Mouse (Mus musculus) large intestine, adult 2 months (tissue): Measurements from ENCODE around the gene Gon4l. TPM values are rescaled to one million over a fixed set of nuclear protein-coding genes. Genes with fewer than 3 reads are reported as not detected.
"Not testable (repeated sequence)": the region's sequence is repeated elsewhere in the genome, so short reads cannot be mapped to it uniquely, and the experiment has no call there.

Source experiments
- DNase-seq: peaks from one replicate; pipeline ENCODE4 v3.0.0-alpha.2; 2012; ENCODE audit warnings: low read depth, low spot score
- WGBS: fragments of 180-500 bp; shearing (Covaris S2); methylation state at CpG from one replicate; pipeline ENCODE4 v1.1.7; 2018; 5-methylcytosine and 5-hydroxymethylcytosine counted together
- polyA plus RNA-seq: library from polyadenylated mRNA; depleted of rRNA; stranded (reverse); fragments of >200 nt; gene quantifications from 2 replicates; pipeline ENCODE4 v1.2.3, GENCODE M21; 2012; rRNA removed

Gon4l gene
- 9.4 and 12.2 TPM in 2 replicates for polyA plus RNA-seq

DNA sequence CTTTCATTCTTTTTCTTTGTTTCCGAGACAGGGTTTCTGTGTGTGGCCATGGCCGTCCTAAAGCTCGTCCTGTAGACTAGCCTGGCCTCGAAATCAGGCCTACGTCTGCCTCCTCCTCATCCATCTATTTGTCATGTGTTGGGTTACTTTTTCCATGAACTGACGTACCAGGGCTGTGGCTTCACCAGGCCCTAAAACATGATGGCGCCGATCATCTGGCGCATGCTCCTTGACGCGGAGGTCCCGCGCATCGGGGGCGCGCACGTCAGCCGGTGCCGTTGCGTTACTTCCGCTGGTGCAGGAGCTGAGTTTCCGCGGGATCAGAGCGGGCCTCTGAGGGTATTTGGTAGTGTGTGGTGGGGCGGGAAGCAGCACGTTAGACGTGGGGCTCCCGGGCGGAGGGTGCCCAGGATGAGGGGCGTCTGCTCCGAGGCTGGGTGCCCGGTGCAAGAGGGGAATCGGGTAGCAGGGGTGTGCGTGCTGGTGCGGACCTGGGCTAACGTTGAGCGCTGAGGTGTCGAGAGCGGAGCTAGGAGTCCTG is at the start of gene Gon4l:
Gene Gon4l, plus strand, starts transcription at position 281 of the 541 bp plus-strand sequence.
- WGBS = 4% methylated on average over 32 of the region's 39 CpGs
- peak; percentile 6 for DNase-seq

DNA sequence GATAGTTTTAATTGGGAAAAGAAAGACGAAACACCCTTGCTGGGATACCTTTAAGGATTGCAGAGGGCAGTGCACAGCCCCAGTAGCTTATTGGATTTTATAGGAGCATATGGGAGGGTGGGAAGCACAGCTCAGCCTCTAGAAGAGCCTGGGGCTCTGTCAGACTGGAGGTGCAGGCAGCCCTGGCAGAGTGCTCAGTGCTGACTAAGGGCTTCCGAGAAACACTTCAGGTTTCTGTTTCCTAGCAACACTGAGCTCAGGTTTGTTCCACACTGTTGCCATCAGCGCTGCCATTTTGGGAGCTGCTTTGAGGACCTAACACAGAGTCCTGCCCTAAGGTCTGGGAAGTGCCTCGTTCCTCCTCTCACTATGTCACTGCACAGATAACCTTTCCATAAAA is 48.7 kb upstream of the Gon4l start:
- not testable (repeated sequence) for DNase-seq

GRCm38 (mm10) chr3:88786805-88787204 is 48.2 kb upstream of the Gon4l start:
- DNase-seq = not testable (repeated sequence)
- no CpG with 5 or more reads among the region's 8 CpGs for WGBS

More for the DNA sequence above, 48.7 kb upstream of the Gon4l start:
- 94% methylated on average over 1 of the region's 4 CpGs for WGBS

DNA sequence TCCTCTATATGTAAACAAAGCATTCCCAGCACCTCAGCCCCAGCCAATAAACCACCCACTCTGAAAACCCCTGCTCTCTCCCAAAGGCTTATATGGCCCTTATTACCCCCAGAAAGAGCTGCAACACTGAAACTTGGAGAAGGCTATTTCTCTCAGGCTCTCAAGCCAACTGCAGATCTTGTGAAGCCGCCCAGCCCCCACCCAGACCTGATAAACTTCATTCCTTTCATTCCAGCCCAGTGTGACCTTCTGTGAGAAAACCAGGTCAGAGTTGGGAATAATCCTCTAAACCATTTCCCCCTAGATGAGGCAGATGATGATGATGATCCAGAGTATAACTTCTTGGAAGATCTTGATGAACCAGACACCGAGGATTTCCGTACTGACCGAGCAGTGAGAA is 47.0 kb upstream of the Gon4l start:
- not testable (repeated sequence) for DNase-seq
- 82% methylated on average over 3 of the region's 4 CpGs for WGBS

- WGBS = 86% methylated on average over 6 of the region's 6 CpGs
- DNase-seq = not testable (repeated sequence)
Measured at GRCm38 (mm10) chr3:88797507-88797906, 37.5 kb upstream of the Gon4l start.

- no peak for DNase-seq
- 90% methylated on average over 5 of the region's 5 CpGs for WGBS
Measured at GRCm38 (mm10) chr3:88803910-88804540, 31.0 kb upstream of the Gon4l start.

GRCm38 (mm10) chr3:88825710-88826109 is 9.3 kb upstream of the Gon4l start:
- DNase-seq = no peak
- 92% methylated on average over 1 of the region's 1 CpGs for WGBS

GRCm38 (mm10) chr3:88827231-88827630 is 7.8 kb upstream of the Gon4l start:
- DNase-seq = no peak
- WGBS = 93% methylated on average over 9 of the region's 9 CpGs

DNA sequence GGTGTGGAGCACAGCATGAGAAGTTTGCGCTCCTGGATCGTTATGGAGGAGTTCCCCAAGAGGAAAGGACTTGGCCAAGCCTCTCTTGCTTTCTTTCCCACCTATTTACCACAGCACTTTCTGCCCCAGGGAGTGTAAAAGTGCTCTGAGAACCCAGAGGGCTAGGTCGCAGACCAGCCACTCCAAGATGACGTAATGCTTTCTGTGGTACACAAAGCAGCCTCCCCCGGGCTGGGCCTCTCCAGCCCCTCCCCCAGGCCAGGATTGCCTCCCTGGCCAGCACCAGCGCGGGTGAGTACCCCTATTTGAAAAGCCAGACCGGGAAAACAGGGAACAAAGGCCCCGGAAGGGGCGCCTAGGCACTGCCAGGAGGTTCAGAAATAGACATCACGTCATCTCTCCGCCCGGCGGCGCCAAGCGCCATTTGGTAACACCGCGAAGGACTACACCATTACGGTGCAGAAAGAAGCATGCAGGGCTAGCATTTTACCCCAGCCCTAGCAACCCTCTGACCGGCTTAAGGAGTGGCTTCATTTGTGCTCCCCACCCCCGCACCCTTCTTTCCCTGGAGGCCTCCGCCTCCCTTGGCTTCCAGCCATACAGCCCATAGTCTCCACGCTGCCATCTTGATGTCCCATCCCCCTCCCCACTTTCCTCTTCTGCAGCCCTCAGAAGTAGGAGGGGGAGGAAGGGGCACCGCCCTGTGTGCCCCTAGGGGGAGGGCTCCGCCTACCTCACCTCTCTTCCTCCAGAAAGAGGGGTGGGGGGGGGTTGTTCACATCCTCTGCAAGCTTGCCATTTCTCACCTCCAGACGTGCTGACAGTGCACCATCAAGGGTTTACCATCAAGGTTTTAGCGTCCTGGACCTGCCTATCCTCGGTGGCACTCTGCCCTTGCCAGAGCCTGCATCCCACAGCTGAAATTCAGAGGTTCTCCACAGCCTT is 3.6 kb upstream of the Gon4l start:
- DNase-seq = not testable (repeated sequence)
- WGBS = 14% methylated on average over 22 of the region's 28 CpGs

DNA sequence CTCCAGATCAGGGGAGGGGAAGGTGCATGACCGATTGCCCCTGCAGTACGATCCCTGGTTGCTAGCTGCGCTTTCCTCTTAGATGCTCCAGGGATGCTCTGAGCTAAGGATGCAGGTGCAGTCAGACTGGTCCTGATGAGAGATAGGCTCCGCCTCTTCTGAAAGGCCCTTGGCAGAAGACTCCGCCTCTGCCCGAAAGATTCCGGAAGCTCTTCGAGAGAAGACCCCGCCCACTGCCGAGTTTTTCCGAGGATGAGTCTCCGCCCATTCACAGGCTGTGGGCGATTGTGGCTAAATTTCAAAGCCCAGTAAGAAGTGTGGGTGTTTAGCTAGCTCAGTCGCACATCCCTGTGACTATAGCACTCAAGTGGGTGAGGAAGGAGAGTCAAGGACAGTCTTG is 2.6 kb upstream of the Gon4l start:
- DNase-seq = peak; percentile 22
- whole genome bisulfite sequencing = 6% methylated on average over 14 of the region's 14 CpGs

DNA sequence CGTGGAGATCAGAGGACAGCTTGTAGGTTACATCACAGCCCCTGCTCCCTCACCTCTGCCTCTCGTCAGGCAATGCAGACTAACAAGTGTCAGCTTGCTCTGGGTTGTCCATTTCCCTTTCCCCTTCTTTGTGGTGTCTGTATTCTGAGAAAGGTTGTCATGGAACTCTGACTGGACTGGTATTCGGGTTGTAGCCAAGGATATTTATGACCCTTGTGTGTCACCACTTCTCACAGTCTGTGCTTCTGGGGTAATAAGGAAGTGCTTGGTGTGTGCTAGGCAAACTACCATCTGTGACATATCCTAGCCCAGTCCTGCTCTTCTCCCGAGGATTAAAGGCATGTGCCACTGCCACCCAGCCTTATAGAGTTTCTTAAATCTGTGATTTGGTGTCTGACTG is 14.1 kb downstream of the Gon4l start:
- 36% methylated on average over 4 of the region's 4 CpGs for WGBS
- peak; percentile 55 for DNase-seq

DNA sequence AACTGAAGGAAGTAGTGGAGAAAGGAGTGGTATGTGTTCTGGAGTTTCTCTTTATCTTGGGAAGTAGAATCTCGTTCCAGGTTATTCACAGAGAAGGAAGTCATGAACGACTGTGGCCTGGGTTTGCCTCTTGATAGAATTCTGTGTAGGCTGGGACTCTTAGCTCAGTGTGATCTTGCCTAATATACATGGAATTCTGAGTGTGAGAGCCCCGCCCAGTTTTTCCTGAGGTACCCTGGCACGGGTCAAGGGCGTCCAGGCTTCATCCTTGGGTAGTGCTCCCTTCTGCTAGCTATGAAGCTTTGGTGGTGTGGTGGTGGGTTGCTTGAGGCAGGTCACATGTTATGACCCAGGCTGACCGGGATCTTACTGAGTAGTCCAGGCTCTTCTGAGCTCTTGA is 20.8 kb downstream of the Gon4l start:
- DNase-seq = no peak
- WGBS = 74% methylated on average over 6 of the region's 6 CpGs

- DNase-seq = peak; percentile 37
- 39% methylated on average over 3 of the region's 3 CpGs for WGBS
Measured at GRCm38 (mm10) chr3:88862129-88862528, 27.1 kb downstream of the Gon4l start.

DNA sequence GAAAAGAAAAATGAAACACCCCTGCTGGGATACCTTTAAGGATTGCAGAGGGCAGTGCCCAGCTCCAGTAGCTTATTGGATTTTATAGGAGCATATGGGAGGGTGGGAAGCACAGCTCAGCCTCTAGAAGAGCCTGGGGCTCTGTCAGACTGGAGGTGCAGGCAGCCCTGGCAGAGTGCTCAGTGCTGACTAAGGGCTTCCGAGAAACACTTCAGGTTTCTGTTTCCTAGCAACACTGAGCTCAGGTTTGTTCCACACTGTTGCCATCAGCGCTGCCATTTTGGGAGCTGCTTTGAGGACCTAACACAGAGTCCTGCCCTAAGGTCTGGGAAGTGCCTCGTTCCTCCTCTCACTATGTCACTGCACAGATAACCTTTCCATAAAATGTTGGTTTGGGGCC is 31.7 kb downstream of the Gon4l start:
- no CpG with 5 or more reads among the region's 3 CpGs for WGBS
- not testable (repeated sequence) for DNase-seq

- WGBS = no CpG with 5 or more reads among the region's 8 CpGs
- not testable (repeated sequence) for DNase-seq
Measured at GRCm38 (mm10) chr3:88867177-88867576, 32.1 kb downstream of the Gon4l start.

DNA sequence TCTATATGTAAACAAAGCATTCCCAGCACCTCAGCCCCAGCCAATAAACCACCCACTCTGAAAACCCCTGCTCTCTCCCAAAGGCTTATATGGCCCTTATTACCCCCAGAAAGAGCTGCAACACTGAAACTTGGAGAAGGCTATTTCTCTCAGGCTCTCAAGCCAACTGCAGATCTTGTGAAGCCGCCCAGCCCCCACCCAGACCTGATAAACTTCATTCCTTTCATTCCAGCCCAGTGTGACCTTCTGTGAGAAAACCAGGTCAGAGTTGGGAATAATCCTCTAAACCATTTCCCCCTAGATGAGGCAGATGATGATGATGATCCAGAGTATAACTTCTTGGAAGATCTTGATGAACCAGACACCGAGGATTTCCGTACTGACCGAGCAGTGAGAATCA is 33.4 kb downstream of the Gon4l start:
- not testable (repeated sequence) for DNase-seq
- WGBS = 100% methylated on average over 1 of the region's 4 CpGs

DNA sequence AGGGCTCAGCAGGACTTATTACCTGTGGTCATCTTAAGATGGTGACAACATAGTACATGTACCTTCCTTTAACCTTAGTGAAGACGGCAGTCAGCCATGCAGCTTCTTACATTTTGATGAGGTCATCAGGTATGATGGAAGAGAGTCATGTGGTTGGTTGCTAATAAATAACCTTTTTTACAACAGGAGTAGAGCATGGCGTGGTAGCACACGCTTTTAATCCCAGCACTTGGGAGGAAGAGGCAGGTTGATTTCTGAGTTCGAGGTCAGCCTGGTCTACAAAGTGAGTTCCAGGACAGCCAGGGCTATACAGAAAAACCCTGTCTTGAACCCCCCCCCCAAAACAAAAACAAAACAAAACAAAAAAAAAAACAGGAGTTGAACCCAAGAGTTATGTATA is 47.5 kb downstream of the Gon4l start:
- WGBS = 92% methylated on average over 4 of the region's 4 CpGs
- not testable (repeated sequence) for DNase-seq

- DNase-seq = not testable (repeated sequence)
- WGBS = 94% methylated on average over 7 of the region's 7 CpGs
Measured at GRCm38 (mm10) chr3:88893011-88893410, 58.0 kb downstream of the Gon4l start.

DNA sequence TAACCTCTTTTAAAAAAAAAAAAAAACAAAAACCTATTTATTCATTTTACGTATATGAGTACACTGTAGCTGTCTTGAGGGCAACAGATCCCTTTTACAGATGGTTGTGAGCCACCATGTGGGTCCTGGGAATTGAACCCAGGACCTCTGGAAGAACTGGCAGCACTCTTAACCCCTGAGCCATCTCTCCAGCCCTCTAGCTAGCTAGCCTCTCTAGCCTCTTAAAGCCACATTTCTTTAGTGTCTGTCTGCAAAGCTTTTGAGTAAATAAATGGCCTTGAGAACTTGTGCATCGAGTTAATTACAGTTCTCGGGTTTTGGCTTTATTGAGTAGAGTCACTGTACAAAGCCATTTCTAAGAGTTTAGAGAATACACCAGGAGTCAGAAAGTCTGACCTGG is 69.8 kb downstream of the Gon4l start:
- no peak for DNase-seq
- WGBS = 86% methylated on average over 3 of the region's 3 CpGs

- 86% methylated on average over 6 of the region's 6 CpGs for WGBS
- DNase-seq = no peak
Measured at GRCm38 (mm10) chr3:88905209-88905608, 70.2 kb downstream of the Gon4l start.
